Comparison of ENCODE assay signal across 24 mouse cellular contexts in genomic region chr17:90435836-90436235, GRCm38 (mm10).
DNase-seq lines count a peak whose midpoint lies in the region; ATAC-seq lines count a peak whose summit lies in the region.
"Had no signal": no experiment of that assay in that cellular context is flagged by ENCODE, and none has a peak within 500 bp of the region (broad histone marks: within the 10 kb centered on the region; RNA-seq: fewer than 3 reads in every experiment).

No protein-coding gene starts in this region.

- no peak for DNase-seq in frontal cortex, postnatal 14 days (ENCODE audit: low spot score in 2 of 2)
- DNase-seq in Muller cell, postnatal 12 days (ENCODE audit: inconsistent ontology term): peak; percentile 75
- DNase-seq in cerebellum, adult 11-12 months: peak; percentile 61
- peak; percentile 32 to 35 for DNase-seq in cerebellum, postnatal 10 days
- no peak for DNase-seq in hindbrain, embryonic 10.5 days (ENCODE audit: low spot score)
- no peak for DNase-seq in hindbrain, embryonic 14.5 days (ENCODE audit: low spot score)
- DNase-seq: adrenal gland, adult 2 months; gastrocnemius, postnatal 10 days; heart, postnatal 4 days; kidney, postnatal 36 days; liver, postnatal 0 days; lung, postnatal 10 days; right cerebral cortex, postnatal 14 days; thymus, postnatal 14 days had no signal

- no peaks in the 10 kb centered on the region for H3K36me3 ChIP-seq in hindbrain, embryonic 10.5 days
- H3K36me3 ChIP-seq in hindbrain, embryonic 14.5 days (replicated peaks; ENCODE audit: control insufficient read depth, insufficient read depth): no peaks in the 10 kb centered on the region
- H3K36me3 ChIP-seq: forebrain, embryonic 10.5 days; heart, embryonic 10.5 days; kidney, embryonic 15.5 days; limb, embryonic 12.5 days; neural tube, embryonic 15.5 days had no signal

- ATAC-seq in frontal cortex, adult (ENCODE audit: low TSS enrichment): peak; percentile 87
- no peak for ATAC-seq in hindbrain, embryonic 14.5 days (ENCODE audit: low FRiP score)
- ATAC-seq: intestine, postnatal 0 days; liver, postnatal 0 days; Patski had no signal

- no peak overlapping the region for H3K4me2 ChIP-seq in hindbrain, embryonic 14.5 days (replicated peaks)
- H3K4me2 ChIP-seq: kidney, embryonic 15.5 days; limb, embryonic 12.5 days; liver, embryonic 11.5 days; midbrain, embryonic 11.5 days; neural tube, embryonic 15.5 days had no signal

- H3K27ac ChIP-seq in hindbrain, embryonic 10.5 days: no peak overlapping the region
- no peak overlapping the region for H3K27ac ChIP-seq in hindbrain, embryonic 14.5 days
- H3K27ac ChIP-seq: forebrain, embryonic 10.5 days; heart, embryonic 10.5 days; kidney, embryonic 15.5 days; limb, embryonic 12.5 days; neural tube, embryonic 15.5 days had no signal

- no peaks in the 10 kb centered on the region for H3K4me1 ChIP-seq in hindbrain, embryonic 10.5 days (replicated peaks)
- H3K4me1 ChIP-seq in hindbrain, embryonic 14.5 days (replicated peaks; ENCODE audit: control insufficient read depth, insufficient read depth, low read length): no peaks in the 10 kb centered on the region
- H3K4me1 ChIP-seq: forebrain, embryonic 10.5 days; heart, embryonic 10.5 days; kidney, embryonic 15.5 days; limb, embryonic 12.5 days; neural tube, embryonic 15.5 days had no signal

- H3K9ac ChIP-seq in hindbrain, embryonic 14.5 days: no peak overlapping the region
- H3K9ac ChIP-seq: kidney, embryonic 15.5 days; limb, embryonic 12.5 days; liver, postnatal 0 days; neural tube, embryonic 15.5 days had no signal

- H3K9me3 ChIP-seq in hindbrain, embryonic 10.5 days: no peaks in the 10 kb centered on the region
- no peaks in the 10 kb centered on the region for H3K9me3 ChIP-seq in hindbrain, embryonic 14.5 days (ENCODE audit: control insufficient read depth, low read length)
- H3K9me3 ChIP-seq: forebrain, embryonic 10.5 days; heart, embryonic 10.5 days; kidney, embryonic 15.5 days; limb, embryonic 12.5 days; neural tube, embryonic 15.5 days had no signal

- H3K27me3 ChIP-seq in hindbrain, embryonic 10.5 days (ENCODE audit: insufficient read depth, poor library complexity, severe bottlenecking): no peaks in the 10 kb centered on the region
- no peaks in the 10 kb centered on the region for H3K27me3 ChIP-seq in hindbrain, embryonic 14.5 days (ENCODE audit: control insufficient read depth, insufficient read depth, low read length)
- H3K27me3 ChIP-seq: kidney, embryonic 15.5 days; limb, embryonic 12.5 days; neural tube, embryonic 15.5 days; Patski had no signal

- H3K4me3 ChIP-seq in hindbrain, embryonic 10.5 days: no peak overlapping the region
- H3K4me3 ChIP-seq in hindbrain, embryonic 14.5 days (replicated peaks; ENCODE audit: low read length): no peak overlapping the region
- H3K4me3 ChIP-seq: forebrain, embryonic 10.5 days; heart, embryonic 10.5 days; kidney, embryonic 15.5 days; limb, embryonic 12.5 days; neural tube, embryonic 15.5 days had no signal

Comparison
In these comparisons a context has a peak if more than half of its experiments do, and no peak if none do; other contexts are left out.
1. DNase-seq: peak in Muller cell, postnatal 12 days (single experiment), cerebellum, adult 11-12 months (single experiment) and cerebellum, postnatal 10 days (2 of 2); none in frontal cortex, postnatal 14 days (0 of 2), hindbrain, embryonic 10.5 days (single experiment) and hindbrain, embryonic 14.5 days (single experiment).